Mouse (Mus musculus) lung, postnatal 0 days (tissue): Measurements from ENCODE around the gene Cdh6. TPM values are rescaled to one million over a fixed set of nuclear protein-coding genes. Genes with fewer than 3 reads are reported as not detected.

Source experiments
- ATAC-seq: fragments of 200-750 bp; cut with Nextera tagmentation; 2 replicates; pipeline ENCODE4 v1.8.0; 2017; ENCODE audit warnings: moderate library complexity
- DNase-seq: peaks from one replicate; pipeline ENCODE4 v3.0.0-alpha.2; 2016; ENCODE audit warnings: low spot score
- H3K27ac ChIP-seq: fragments of 300-500 bp; sonication (generic); 2 replicates; pipeline ENCODE4 v1.5.1; 2014; ENCODE audit warnings: antibody characterized with exemption, mild to moderate bottlenecking, low read length, mixed read lengths
- H3K27me3 ChIP-seq: fragments of 300-500 bp; sonication (generic); replicated peaks from 2 replicates; pipeline ENCODE4 v1.6.1; 2014; ENCODE audit warnings: low read length, mixed read lengths; ENCODE audit not compliant: insufficient read depth
- H3K36me3 ChIP-seq: fragments of 300-500 bp; sonication (generic); 2 replicates; pipeline ENCODE4 v1.6.1; 2014; ENCODE audit warnings: low read length, mixed read lengths; ENCODE audit not compliant: insufficient read depth
- H3K4me1 ChIP-seq: fragments of 300-500 bp; sonication (generic); 2 replicates; pipeline ENCODE4 v1.6.1; 2014; ENCODE audit warnings: antibody characterized with exemption, low read depth, low read length, mixed read lengths; ENCODE audit not compliant: insufficient read depth
- H3K4me2 ChIP-seq: fragments of 300-500 bp; sonication (generic); replicated peaks from 2 replicates; pipeline ENCODE4 v1.6.1; 2014; ENCODE audit warnings: low read depth, mild to moderate bottlenecking, low read length, moderate library complexity, mixed read lengths
- H3K4me3 ChIP-seq: fragments of 300-500 bp; sonication (generic); 2 replicates; pipeline ENCODE4 v1.5.1; 2014; ENCODE audit warnings: low read depth, low read length
- H3K9ac ChIP-seq: fragments of 300-500 bp; sonication (generic); replicated peaks from 2 replicates; pipeline ENCODE4 v1.6.1; 2014; ENCODE audit warnings: low read depth, mild to moderate bottlenecking
- H3K9me3 ChIP-seq: fragments of 300-500 bp; sonication (generic); 2 replicates; pipeline ENCODE4 v1.6.1; 2016; ENCODE audit warnings: low read length, mixed read lengths
- CTCF ChIP-seq: IDR thresholded peaks from 2 replicates; pipeline ENCODE4 v1.5.1; 2016; ENCODE audit warnings: antibody characterized with exemption, mild to moderate bottlenecking
- EP300 ChIP-seq: IDR thresholded peaks from 2 replicates; pipeline ENCODE4 v1.6.1; 2016; ENCODE audit warnings: antibody characterized with exemption, mild to moderate bottlenecking, control low read depth
- WGBS: fragments of 180-500 bp; shearing (Covaris S2); extraction: QIAGEN DNeasy Blood & Tissue Kit; methylation state at CpG from one replicate; pipeline ENCODE4 v1.1.7; 2014; 5-methylcytosine and 5-hydroxymethylcytosine counted together
- polyA plus RNA-seq: library from polyadenylated mRNA; unstranded; fragments of >200 nt; fragmentation: Nextera tagmentation; extraction: Ambion mirVana; gene quantifications from 2 replicates; pipeline ENCODE4 v1.2.1, GENCODE M21; 2015

Gene Cdh6
- polyA plus RNA-seq, 1 experiment from 2014 or later = 0.51 TPM

- DNase-seq (no peak), ATAC-seq (no peak)
- Histone ChIP-seq H3K4me2 (peak overlapping the region; percentile 75), H3K4me1 (peaks cover 3% of the 10 kb centered on the region; the same call in 1 of the 2 replicates), H3K27ac (no peak overlapping the region), H3K27me3 (0 out of 2 replicates have a peak, but pooled peaks cover 8% of the 10 kb centered on the region), H3K36me3 (no peaks in the 10 kb centered on the region), H3K9ac (no peak overlapping the region), H3K4me3 (peak overlapping the region; percentile 43; the same call in 1 of the 2 replicates), H3K9me3 (no peaks in the 10 kb centered on the region)
- TF ChIP-seq EP300 (no peak), CTCF (no peak)
- 7% methylated on average over 16 of the region's 16 CpGs for WGBS
Observed at GRCm38 (mm10) chr15:13171486-13172364, 1.8 kb downstream of the Cdh6 start.

GRCm38 (mm10) chr15:13165094-13165885 is 8.2 kb downstream of the Cdh6 start:
- 87% methylated on average over 13 of the region's 13 CpGs for WGBS
- TF ChIP-seq CTCF (no peak), EP300 (no peak)

GRCm38 (mm10) chr15:13155820-13156219 is 17.7 kb downstream of the Cdh6 start:
- Histone ChIP-seq H3K4me1 (no peaks in the 10 kb centered on the region), H3K9ac (no peak overlapping the region), H3K27me3 (no peaks in the 10 kb centered on the region), H3K27ac (no peak overlapping the region), H3K36me3 (no peaks in the 10 kb centered on the region), H3K4me2 (no peak overlapping the region), H3K9me3 (no peaks in the 10 kb centered on the region), H3K4me3 (no peak overlapping the region)
- TF ChIP-seq EP300 (no peak), CTCF (no peak)
- ATAC-seq (no peak), DNase-seq (no peak)
- 87% methylated on average over 5 of the region's 5 CpGs for WGBS

More at GRCm38 (mm10) chr15:13165094-13165885, 8.2 kb downstream of the Cdh6 start:
- Histone ChIP-seq H3K4me3 (no peak overlapping the region), H3K27ac (no peak overlapping the region), H3K4me2 (no peak overlapping the region), H3K9ac (no peak overlapping the region), H3K36me3 (no peaks in the 10 kb centered on the region), H3K4me1 (no peaks in the 10 kb centered on the region), H3K27me3 (no peaks in the 10 kb centered on the region), H3K9me3 (no peaks in the 10 kb centered on the region)
- no peak for ATAC-seq
- DNase-seq = no peak

- TF ChIP-seq CTCF (no peak), EP300 (no peak)
- DNase-seq (no peak), ATAC-seq (no peak)
- Histone ChIP-seq H3K36me3 (no peaks in the 10 kb centered on the region), H3K4me1 (no peaks in the 10 kb centered on the region), H3K4me2 (no peak overlapping the region), H3K27me3 (no peaks in the 10 kb centered on the region), H3K9me3 (no peaks in the 10 kb centered on the region), H3K27ac (no peak overlapping the region), H3K9ac (no peak overlapping the region), H3K4me3 (no peak overlapping the region)
- WGBS = 73% methylated on average over 6 of the region's 6 CpGs
Observed at GRCm38 (mm10) chr15:13155418-13155817, 18.1 kb downstream of the Cdh6 start.

- no peak for TF ChIP-seq CTCF
- no peak for TF ChIP-seq EP300
- no peak overlapping the region for H3K4me2 ChIP-seq
- no peaks in the 10 kb centered on the region for H3K4me1 ChIP-seq
- no peak overlapping the region for H3K9ac ChIP-seq
- ATAC-seq (no peak), DNase-seq (peak; percentile 15)
- 60% methylated on average over 4 of the region's 4 CpGs for whole genome bisulfite sequencing
- no peak overlapping the region for H3K27ac ChIP-seq
- no peak overlapping the region for H3K4me3 ChIP-seq
- H3K9me3 ChIP-seq = no peaks in the 10 kb centered on the region
- H3K27me3 ChIP-seq = no peaks in the 10 kb centered on the region
- H3K36me3 ChIP-seq = no peaks in the 10 kb centered on the region
Observed at GRCm38 (mm10) chr15:13141983-13142382, 31.5 kb downstream of the Cdh6 start.

GRCm38 (mm10) chr15:13139662-13140061 is 33.8 kb downstream of the Cdh6 start:
- no peak overlapping the region for H3K9ac ChIP-seq
- no peak overlapping the region for H3K27ac ChIP-seq
- H3K27me3 ChIP-seq = no peaks in the 10 kb centered on the region
- WGBS = 81% methylated on average over 5 of the region's 5 CpGs
- TF ChIP-seq CTCF = no peak
- TF ChIP-seq EP300 = no peak
- no peaks in the 10 kb centered on the region for H3K36me3 ChIP-seq
- H3K4me3 ChIP-seq = no peak overlapping the region
- DNase-seq = no peak
- no peak overlapping the region for H3K4me2 ChIP-seq
- ATAC-seq = no peak
- no peaks in the 10 kb centered on the region for H3K4me1 ChIP-seq
- no peaks in the 10 kb centered on the region for H3K9me3 ChIP-seq
